Mouse (Mus musculus) intestine, postnatal 0 days (tissue): Measurements from ENCODE around the gene Gm45837. TPM values are rescaled to one million over a fixed set of nuclear protein-coding genes. Genes with fewer than 3 reads are reported as not detected.

ENCODE experiments used
- ATAC-seq: fragments of 200-750 bp; cut with Nextera tagmentation; 2 replicates; pipeline ENCODE4 v1.8.0; 2017; ENCODE audit warnings: mild to moderate bottlenecking, moderate TSS enrichment, moderate library complexity
- H3K27ac ChIP-seq: fragments of 300-500 bp; sonication (generic); 2 replicates; pipeline ENCODE4 v1.5.1; 2014; ENCODE audit warnings: mild to moderate bottlenecking, low read depth, low read length, moderate library complexity
- H3K27me3 ChIP-seq: fragments of 300-500 bp; sonication (generic); replicated peaks from 2 replicates; pipeline ENCODE4 v1.6.1; 2014; ENCODE audit warnings: low read length, mixed read lengths; ENCODE audit not compliant: control insufficient read depth, insufficient read depth
- H3K36me3 ChIP-seq: fragments of 300-500 bp; sonication (generic); 2 replicates; pipeline ENCODE4 v1.6.1; 2014; ENCODE audit warnings: mild to moderate bottlenecking, moderate library complexity; ENCODE audit not compliant: control insufficient read depth, insufficient read depth
- H3K4me1 ChIP-seq: fragments of 300-500 bp; sonication (generic); replicated peaks from 2 replicates; pipeline ENCODE4 v1.6.1; 2014; ENCODE audit warnings: antibody characterized with exemption, low read length, mixed read lengths; ENCODE audit not compliant: control insufficient read depth, insufficient read depth
- H3K4me2 ChIP-seq: fragments of 300-500 bp; sonication (generic); replicated peaks from 2 replicates; pipeline ENCODE4 v1.6.1; 2014; ENCODE audit warnings: low read depth, mild to moderate bottlenecking, moderate library complexity
- H3K4me3 ChIP-seq: fragments of 300-500 bp; sonication (generic); 2 replicates; pipeline ENCODE4 v1.5.1; 2014; ENCODE audit warnings: low read depth, low read length
- H3K9ac ChIP-seq: fragments of 300-500 bp; sonication (generic); 2 replicates; pipeline ENCODE4 v1.6.1; 2014; ENCODE audit warnings: mild to moderate bottlenecking, low read depth, low read length
- H3K9me3 ChIP-seq: fragments of 300-500 bp; sonication (generic); 2 replicates; pipeline ENCODE4 v1.6.1; 2016; ENCODE audit warnings: mixed run types; ENCODE audit not compliant: control insufficient read depth
- CTCF ChIP-seq: sonication (generic); IDR thresholded peaks from 2 replicates; pipeline ENCODE4 v1.5.1; 2016; ENCODE audit warnings: low read depth, mild to moderate bottlenecking, control low read depth, antibody characterized with exemption, moderate library complexity
- WGBS: fragments of 180-500 bp; shearing (Covaris S2); extraction: QIAGEN DNeasy Blood & Tissue Kit; methylation state at CpG from one replicate; pipeline ENCODE4 v1.1.7; 2014; 5-methylcytosine and 5-hydroxymethylcytosine counted together
- polyA plus RNA-seq: library from polyadenylated mRNA; unstranded; fragments of >200 nt; fragmentation: Nextera tagmentation; extraction: Ambion mirVana; gene quantifications from 2 replicates; pipeline ENCODE4 v1.2.1, GENCODE M21; 2015

The Gm45837 gene
- polyA plus RNA-seq, 1 experiment from 2014 or later, result not detected

GRCm38 (mm10) chr7:101378796-101379465 is 31.8 kb upstream of the Gm45837 start:
- 42% methylated on average over 5 of the region's 5 CpGs for WGBS

DNA sequence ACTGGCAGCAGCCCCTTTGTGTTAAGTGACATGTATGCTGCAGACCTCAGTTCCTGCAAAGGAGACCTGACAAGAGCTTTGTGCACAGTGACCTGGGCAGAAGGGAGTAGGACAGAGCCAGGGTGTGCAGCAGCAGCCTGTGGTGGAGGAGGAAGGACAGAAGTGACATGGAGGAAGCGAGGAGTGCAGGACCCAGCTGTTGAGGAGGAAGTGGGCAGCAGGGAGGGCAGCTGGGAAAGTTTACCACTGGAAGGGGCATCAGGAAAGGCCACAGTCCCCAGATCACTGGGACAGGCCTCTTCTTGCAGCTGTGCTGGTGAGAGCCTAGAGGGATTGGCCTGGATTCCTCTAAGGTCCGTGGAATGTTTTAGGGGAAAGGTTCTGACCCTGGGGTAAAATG is 31.0 kb upstream of the Gm45837 start:
- 0 out of 2 replicates have a peak, but pooled peaks cover 5% of the 10 kb centered on the region for H3K36me3 ChIP-seq
- no peak overlapping the region for H3K9ac ChIP-seq
- no peak for ATAC-seq
- H3K9me3 ChIP-seq, result no peaks in the 10 kb centered on the region
- peak overlapping the region; percentile 35; the same call in 1 of the 2 replicates for H3K27ac ChIP-seq
- 60% methylated on average over 2 of the region's 2 CpGs for WGBS
- H3K4me2 ChIP-seq, result peak overlapping the region; percentile 70
- H3K27me3 ChIP-seq, result no peaks in the 10 kb centered on the region
- TF ChIP-seq CTCF, result no peak
- H3K4me3 ChIP-seq, result no peak overlapping the region
- no peaks in the 10 kb centered on the region; the same call in 1 of the 2 replicates for H3K4me1 ChIP-seq

More at GRCm38 (mm10) chr7:101378796-101379465, 31.8 kb upstream of the Gm45837 start:
- no peaks in the 10 kb centered on the region; the same call in 1 of the 2 replicates for H3K4me1 ChIP-seq
- peak overlapping the region; percentile 70 for H3K4me2 ChIP-seq
- no peaks in the 10 kb centered on the region for H3K9me3 ChIP-seq
- no peaks in the 10 kb centered on the region for H3K27me3 ChIP-seq
- ATAC-seq, result no peak
- no peak for TF ChIP-seq CTCF
- H3K36me3 ChIP-seq, result 0 out of 2 replicates have a peak, but pooled peaks cover 5% of the 10 kb centered on the region
- peak overlapping the region; percentile 32 for H3K4me3 ChIP-seq
- H3K9ac ChIP-seq, result peak overlapping the region; percentile 68
- peak overlapping the region; percentile 78 for H3K27ac ChIP-seq

- Histone ChIP-seq H3K9me3 (no peaks in the 10 kb centered on the region), H3K36me3 (peaks cover under 1% of the 10 kb centered on the region; the same call in 1 of the 2 replicates), H3K9ac (no peak overlapping the region), H3K4me2 (no peak overlapping the region), H3K4me1 (no peaks in the 10 kb centered on the region; the same call in 1 of the 2 replicates), H3K27ac (no peak overlapping the region), H3K27me3 (no peaks in the 10 kb centered on the region), H3K4me3 (no peak overlapping the region)
- WGBS, result 79% methylated on average over 6 of the region's 6 CpGs
- ATAC-seq, result no peak
- TF ChIP-seq CTCF, result no peak
These were observed 29.2 kb upstream of the Gm45837 start for GRCm38 (mm10) chr7:101381512-101381911.

DNA sequence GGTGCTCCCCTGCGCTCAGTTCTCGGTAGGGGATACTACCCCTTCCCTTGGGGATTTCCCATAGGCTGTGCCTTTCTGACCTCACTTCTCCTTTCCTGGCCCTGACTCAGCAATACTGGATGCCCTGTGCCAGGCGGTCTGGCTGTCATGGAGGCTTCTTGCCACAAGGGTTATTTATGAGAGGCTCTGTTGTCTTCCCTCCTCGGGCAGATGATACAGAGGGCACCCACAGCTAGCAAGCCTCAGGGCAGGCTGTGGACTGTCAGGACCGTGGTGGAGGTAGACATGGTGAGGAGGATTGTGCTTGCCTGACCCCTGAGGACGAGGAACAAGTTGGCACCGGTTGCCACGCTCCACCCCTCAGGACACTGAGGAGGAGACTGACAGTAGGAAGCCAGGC is 28.3 kb upstream of the Gm45837 start:
- H3K36me3 ChIP-seq, result peaks cover 9% of the 10 kb centered on the region; the same call in 1 of the 2 replicates
- no peak overlapping the region for H3K4me3 ChIP-seq
- H3K27ac ChIP-seq, result no peak overlapping the region
- no peaks in the 10 kb centered on the region for H3K27me3 ChIP-seq
- TF ChIP-seq CTCF, result 0 out of 2 replicates have a peak, but pooled peaks have one; percentile 17
- no peak overlapping the region for H3K4me2 ChIP-seq
- H3K9me3 ChIP-seq, result no peaks in the 10 kb centered on the region
- H3K4me1 ChIP-seq, result no peaks in the 10 kb centered on the region; the same call in 1 of the 2 replicates
- no peak overlapping the region for H3K9ac ChIP-seq
- WGBS, result 69% methylated on average over 8 of the region's 8 CpGs
- ATAC-seq, result no peak

- Histone ChIP-seq H3K4me2 (no peak overlapping the region), H3K9me3 (no peaks in the 10 kb centered on the region), H3K27me3 (no peaks in the 10 kb centered on the region), H3K4me1 (no peaks in the 10 kb centered on the region), H3K9ac (no peak overlapping the region), H3K4me3 (no peak overlapping the region), H3K36me3 (peaks cover 22% of the 10 kb centered on the region), H3K27ac (no peak overlapping the region; the same call in 1 of the 2 replicates)
- WGBS, result 77% methylated on average over 3 of the region's 3 CpGs
- no peak for TF ChIP-seq CTCF
- ATAC-seq, result no peak
These were observed 26.9 kb upstream of the Gm45837 start for GRCm38 (mm10) chr7:101383756-101384155.

DNA sequence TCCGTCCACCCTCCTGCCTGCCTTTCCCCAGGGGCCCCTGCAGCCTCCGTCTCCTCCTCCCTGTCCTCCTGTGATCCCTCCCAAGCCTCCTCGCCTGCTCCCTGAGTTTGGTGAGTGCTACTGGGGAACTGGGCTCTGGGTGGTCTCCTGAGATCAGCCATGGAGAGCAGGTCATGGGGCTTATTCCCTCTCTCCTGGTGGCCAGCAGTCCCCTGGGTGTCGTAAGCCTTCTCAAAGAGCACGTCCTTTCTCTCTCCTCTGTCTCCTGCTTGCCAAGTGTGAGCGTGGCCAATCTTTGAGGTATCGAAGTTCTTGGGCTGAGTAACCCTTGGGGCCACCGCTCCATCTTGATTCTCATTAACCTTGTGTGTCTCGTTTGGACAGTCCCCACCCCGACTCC is 25.8 kb upstream of the Gm45837 start:
- no peak for TF ChIP-seq CTCF
- H3K9me3 ChIP-seq, result no peaks in the 10 kb centered on the region
- H3K27me3 ChIP-seq, result no peaks in the 10 kb centered on the region
- H3K27ac ChIP-seq, result no peak overlapping the region
- 44% methylated on average over 10 of the region's 10 CpGs for WGBS
- H3K36me3 ChIP-seq, result peaks cover 33% of the 10 kb centered on the region
- peak overlapping the region; percentile 26; the same call in 1 of the 2 replicates for H3K9ac ChIP-seq
- H3K4me3 ChIP-seq, result no peak overlapping the region
- H3K4me2 ChIP-seq, result peak overlapping the region; percentile 38
- no peak for ATAC-seq
- H3K4me1 ChIP-seq, result no peaks in the 10 kb centered on the region
